Mouse (Mus musculus) midbrain, postnatal 0 days (tissue): ENCODE results near the gene Vps25. TPM values are rescaled to one million over a fixed set of nuclear protein-coding genes. Genes with fewer than 3 reads are reported as not detected.
A peak's percentile ranks its signal among the peaks of the same experiment; 100 is the strongest.

Experiments used
- ATAC-seq: fragments of 200-750 bp; cut with Nextera tagmentation; 2 replicates; pipeline ENCODE4 v1.8.0; 2017; ENCODE audit warnings: moderate number of reproducible peaks, mild to moderate bottlenecking, moderate TSS enrichment, moderate library complexity; ENCODE audit not compliant: low FRiP score
- DNase-seq: peaks from one replicate; pipeline ENCODE4 v3.0.0-alpha.2; 2015; ENCODE audit warnings: low spot score
- H3K27ac ChIP-seq: fragments of 300-500 bp; sonication (generic); 2 replicates; pipeline ENCODE4 v1.5.1; 2014; ENCODE audit warnings: low read depth, mild to moderate bottlenecking, low read length, mixed read lengths
- H3K27me3 ChIP-seq: fragments of 300-500 bp; sonication (generic); 2 replicates; pipeline ENCODE4 v1.6.1; 2014; ENCODE audit warnings: low read length, control low read depth, mixed read lengths; ENCODE audit not compliant: insufficient read depth
- H3K36me3 ChIP-seq: fragments of 300-500 bp; sonication (generic); 2 replicates; pipeline ENCODE4 v1.6.1; 2014; ENCODE audit warnings: low read length, control low read depth, mixed read lengths; ENCODE audit not compliant: insufficient read depth
- H3K4me1 ChIP-seq: fragments of 300-500 bp; sonication (generic); 2 replicates; pipeline ENCODE4 v1.6.1; 2014; ENCODE audit warnings: mild to moderate bottlenecking, control low read depth, antibody characterized with exemption, low read length, mixed read lengths; ENCODE audit not compliant: insufficient read depth
- H3K4me2 ChIP-seq: fragments of 300-500 bp; sonication (generic); 2 replicates; pipeline ENCODE4 v1.6.1; 2014; ENCODE audit warnings: low read depth, mild to moderate bottlenecking, low read length, mixed read lengths; ENCODE audit not compliant: poor library complexity, severe bottlenecking
- H3K4me3 ChIP-seq: fragments of 300-500 bp; sonication (generic); 2 replicates; pipeline ENCODE4 v1.5.1; 2014; ENCODE audit warnings: low read depth, mild to moderate bottlenecking, low read length, moderate library complexity
- H3K9ac ChIP-seq: fragments of 300-500 bp; sonication (generic); replicated peaks from 2 replicates; pipeline ENCODE4 v1.6.1; 2014; ENCODE audit warnings: mild to moderate bottlenecking, low read length, moderate library complexity, mixed read lengths; ENCODE audit not compliant: poor library complexity, severe bottlenecking
- H3K9me3 ChIP-seq: fragments of 300-500 bp; sonication (generic); 2 replicates; pipeline ENCODE4 v1.6.1; 2016; ENCODE audit warnings: low read length, control low read depth
- CTCF ChIP-seq: IDR thresholded peaks from 2 replicates; pipeline ENCODE4 v1.5.1; 2016; ENCODE audit warnings: antibody characterized with exemption, mild to moderate bottlenecking
- WGBS: fragments of 180-500 bp; shearing (Covaris S2); extraction: QIAGEN DNeasy Blood & Tissue Kit; methylation state at CpG from one replicate; pipeline ENCODE4 v1.1.7; 2014; 5-methylcytosine and 5-hydroxymethylcytosine counted together
- polyA plus RNA-seq: library from polyadenylated mRNA; unstranded; fragments of >200 nt; fragmentation: Nextera tagmentation; extraction: Ambion mirVana; gene quantifications from 2 replicates; pipeline ENCODE4 v1.2.1, GENCODE M21; 2015
- total RNA-seq: library from RNA; depleted of rRNA; stranded (reverse); fragments of >200 nt; gene quantifications from 2 replicates; pipeline ENCODE4 v1.2.3, GENCODE M21; 2014

Gene Vps25
- total and polyA plus RNA-seq, 2 experiments from 2014 or later: 82.3 to 130 TPM

GRCm38 (mm10) chr11:101234124-101234523, 19.4 kb upstream of the Vps25 start:
- no peaks in the 10 kb centered on the region for H3K27me3 ChIP-seq
- H3K27ac ChIP-seq: no peak overlapping the region
- no peaks in the 10 kb centered on the region for H3K36me3 ChIP-seq
- no peak overlapping the region for H3K4me2 ChIP-seq
- DNase-seq: no peak
- no peak for TF ChIP-seq CTCF
- H3K9me3 ChIP-seq: no peaks in the 10 kb centered on the region
- no peak overlapping the region for H3K9ac ChIP-seq
- no peak overlapping the region for H3K4me3 ChIP-seq
- no peaks in the 10 kb centered on the region for H3K4me1 ChIP-seq
- ATAC-seq: no peak

GRCm38 (mm10) chr11:101235429-101235828, 18.1 kb upstream of the Vps25 start:
- no peak for ATAC-seq

GRCm38 (mm10) chr11:101236782-101237181, 16.7 kb upstream of the Vps25 start:
- DNase-seq (no peak), ATAC-seq (no peak)
- Histone ChIP-seq H3K4me3 (no peak overlapping the region), H3K27me3 (no peaks in the 10 kb centered on the region), H3K4me1 (no peaks in the 10 kb centered on the region), H3K9ac (no peak overlapping the region), H3K4me2 (no peak overlapping the region), H3K36me3 (no peaks in the 10 kb centered on the region), H3K27ac (no peak overlapping the region), H3K9me3 (no peaks in the 10 kb centered on the region)
- WGBS: 91% methylated on average over 5 of the region's 5 CpGs
- TF ChIP-seq CTCF: no peak

More at GRCm38 (mm10) chr11:101235429-101235828, 18.1 kb upstream of the Vps25 start:
- Histone ChIP-seq H3K36me3 (no peaks in the 10 kb centered on the region), H3K27ac (no peak overlapping the region), H3K27me3 (no peaks in the 10 kb centered on the region), H3K9me3 (no peaks in the 10 kb centered on the region), H3K4me2 (no peak overlapping the region), H3K9ac (no peak overlapping the region), H3K4me1 (no peaks in the 10 kb centered on the region), H3K4me3 (no peak overlapping the region)
- DNase-seq: no peak
- TF ChIP-seq CTCF: no peak

- no peak overlapping the region for H3K27ac ChIP-seq
- no peaks in the 10 kb centered on the region for H3K9me3 ChIP-seq
- no peak for TF ChIP-seq CTCF
- WGBS: 54% methylated on average over 5 of the region's 5 CpGs
- H3K4me2 ChIP-seq: no peak overlapping the region
- H3K4me1 ChIP-seq: no peaks in the 10 kb centered on the region
- H3K9ac ChIP-seq: no peak overlapping the region
- H3K27me3 ChIP-seq: no peaks in the 10 kb centered on the region
- DNase-seq (peak; percentile 35), ATAC-seq (no peak)
- H3K4me3 ChIP-seq: no peak overlapping the region
- no peaks in the 10 kb centered on the region for H3K36me3 ChIP-seq
Measured at GRCm38 (mm10) chr11:101238071-101238647, 15.3 kb upstream of the Vps25 start.

- no peak overlapping the region; the same call in 1 of the 2 replicates for H3K4me3 ChIP-seq
- DNase-seq: no peak
- no peaks in the 10 kb centered on the region for H3K36me3 ChIP-seq
- no peak for TF ChIP-seq CTCF
- H3K9me3 ChIP-seq: no peaks in the 10 kb centered on the region
- H3K4me1 ChIP-seq: no peaks in the 10 kb centered on the region
- ATAC-seq: no peak
- 0 out of 2 replicates have a peak, but pooled peaks cover 6% of the 10 kb centered on the region for H3K27me3 ChIP-seq
- H3K9ac ChIP-seq: no peak overlapping the region
- 48% methylated on average over 4 of the region's 4 CpGs for WGBS
- H3K27ac ChIP-seq: no peak overlapping the region
- H3K4me2 ChIP-seq: no peak overlapping the region
Measured at GRCm38 (mm10) chr11:101245071-101245470, 8.4 kb upstream of the Vps25 start.

GRCm38 (mm10) chr11:101245855-101246701, 7.4 kb upstream of the Vps25 start, which contains the start of gene Ramp2:
TSS of gene Ramp2 (plus strand) at chr11:101246028.
- peak within 1 kb of the TSS; percentile 34; the same call in 1 of the 2 replicates for H3K27ac ChIP-seq
- H3K27me3 ChIP-seq: 0 out of 2 replicates have a peak, but pooled peaks cover 6% of the 10 kb centered on the region
- H3K9me3 ChIP-seq: no peaks in the 10 kb centered on the region
- no peaks in the 10 kb centered on the region for H3K36me3 ChIP-seq
- H3K4me1 ChIP-seq: no peaks in the 10 kb centered on the region
- TF ChIP-seq CTCF: no peak
- whole genome bisulfite sequencing: 2% methylated on average over 60 of the region's 63 CpGs
- peak within 1 kb of the TSS; percentile 54 for H3K4me3 ChIP-seq
- ATAC-seq (peak; percentile 68; the same call in 1 of the 2 replicates), DNase-seq (peak; percentile 14)
- H3K4me2 ChIP-seq: peak within 1 kb of the TSS; percentile 83
- H3K9ac ChIP-seq: peak within 1 kb of the TSS; percentile 72
